18 mouse cellular contexts compared by ENCODE assay signal in genomic region chr2:72911527-72911926, GRCm38 (mm10).
A peak's percentile ranks its signal among the peaks of the same experiment; 100 is the strongest.
DNase-seq lines count a peak whose midpoint lies in the region; ATAC-seq and TF ChIP-seq lines count a peak whose summit lies in the region.
"Had no signal": no experiment of that assay in that cellular context is flagged by ENCODE, and none has a peak within 500 bp of the region (broad histone marks: within the 10 kb centered on the region; RNA-seq: fewer than 3 reads in every experiment).

No protein-coding gene starts in this region.

- no peak for TF ChIP-seq POLR2A in lung, adult 2 months (IDR thresholded peaks at IDR 0.05; ENCODE audit: borderline replicate concordance, extremely low read depth, low read depth, low read length)

- H3K4me1 ChIP-seq in lung, postnatal 0 days (ENCODE audit: insufficient read depth, low read depth, low read length), result no peaks in the 10 kb centered on the region
- H3K4me1 ChIP-seq in lung, adult 2 months (ENCODE audit: control insufficient read depth, insufficient read depth, low read length), result no peaks in the 10 kb centered on the region
- peaks cover 11% of the 10 kb centered on the region for H3K4me1 ChIP-seq in heart, embryonic 16.5 days (ENCODE audit: control insufficient read depth, insufficient read depth, low read length)
- no peaks in the 10 kb centered on the region for H3K4me1 ChIP-seq in forebrain, postnatal 0 days (ENCODE audit: insufficient read depth)

- H3K36me3 ChIP-seq in lung, postnatal 0 days (ENCODE audit: insufficient read depth, low read length), result no peaks in the 10 kb centered on the region
- H3K36me3 ChIP-seq in heart, embryonic 16.5 days (ENCODE audit: control insufficient read depth, insufficient read depth), result no peaks in the 10 kb centered on the region
- H3K36me3 ChIP-seq in forebrain, postnatal 0 days (ENCODE audit: insufficient read depth), result no peaks in the 10 kb centered on the region

- peak; percentile 17 for DNase-seq in adrenal gland, postnatal 14 days
- DNase-seq in adrenal gland, adult 18-20 months (ENCODE audit: low spot score in 2 of 2), result no peak
- peak; percentile 68 for DNase-seq in lung, postnatal 0 days (ENCODE audit: low spot score)
- DNase-seq in lung, adult 2 months, result no peak
- peak; percentile 52 for DNase-seq in skeletal muscle tissue, adult 2 months (ENCODE audit: low read depth, low spot score)
- no peak for DNase-seq in forebrain, postnatal 0 days
- DNase-seq in spleen, adult 12 weeks (ENCODE audit: low spot score), result no peak
- DNase-seq: cerebellum, postnatal 14 days; kidney, postnatal 25 days; layer of hippocampus, adult 9-11 months; liver; thymus, postnatal 36 days had no signal

- ATAC-seq in lung, postnatal 0 days, result peak; percentile 49
- ATAC-seq in heart, embryonic 16.5 days (replicated peaks; ENCODE audit: extremely low read depth, insufficient read depth, low FRiP score), result 0 out of 2 replicates have a peak, but pooled peaks have one; percentile 52
- no peak for ATAC-seq in forebrain, postnatal 0 days
- ATAC-seq: forebrain, embryonic 16.5 days; inflammation-experienced regulatory T-cells, adult 6 months had no signal

- no peaks in the 10 kb centered on the region for H3K27me3 ChIP-seq in lung, postnatal 0 days (replicated peaks; ENCODE audit: insufficient read depth, low read length)
- H3K27me3 ChIP-seq in heart, embryonic 16.5 days (ENCODE audit: control insufficient read depth, insufficient read depth, low read length), result no peaks in the 10 kb centered on the region
- no peaks in the 10 kb centered on the region for H3K27me3 ChIP-seq in forebrain, postnatal 0 days (ENCODE audit: insufficient read depth, low read length)

- no peak overlapping the region for H3K27ac ChIP-seq in lung, postnatal 0 days (ENCODE audit: low read length)
- H3K27ac ChIP-seq in heart, embryonic 16.5 days (ENCODE audit: low read length), result no peak overlapping the region
- H3K27ac ChIP-seq in forebrain, postnatal 0 days (ENCODE audit: low read depth, low read length), result no peak overlapping the region
- H3K27ac ChIP-seq: stomach, postnatal 0 days had no signal

- no peak for TF ChIP-seq CTCF in lung, postnatal 0 days (IDR thresholded peaks at IDR 0.05)
- TF ChIP-seq CTCF in lung, adult 2 months (IDR thresholded peaks at IDR 0.05; ENCODE audit: insufficient read depth, low read length), result no peak
- no peak for TF ChIP-seq CTCF in forebrain, postnatal 0 days (IDR thresholded peaks at IDR 0.05; ENCODE audit: low read depth)

- no peak overlapping the region for H3K9ac ChIP-seq in lung, postnatal 0 days (replicated peaks; ENCODE audit: low read depth)
- H3K9ac ChIP-seq in heart, embryonic 16.5 days (ENCODE audit: low read length), result no peak overlapping the region
- no peak overlapping the region for H3K9ac ChIP-seq in forebrain, postnatal 0 days

- H3K9me3 ChIP-seq in lung, postnatal 0 days (ENCODE audit: low read length), result no peaks in the 10 kb centered on the region
- H3K9me3 ChIP-seq in heart, embryonic 16.5 days (replicated peaks; ENCODE audit: control insufficient read depth, low read length), result no peaks in the 10 kb centered on the region
- H3K9me3 ChIP-seq in forebrain, postnatal 0 days (ENCODE audit: low read length), result no peaks in the 10 kb centered on the region

- TF ChIP-seq EP300 in lung, postnatal 0 days (IDR thresholded peaks at IDR 0.05), result no peak

- no peak overlapping the region for H3K4me2 ChIP-seq in lung, postnatal 0 days (replicated peaks; ENCODE audit: low read depth, low read length)
- no peak overlapping the region for H3K4me2 ChIP-seq in heart, embryonic 16.5 days (ENCODE audit: low read depth, low read length)
- H3K4me2 ChIP-seq in forebrain, postnatal 0 days (ENCODE audit: low read depth), result no peak overlapping the region
- H3K4me2 ChIP-seq: midbrain, embryonic 11.5 days had no signal

- 66% methylated on average over 9 of the region's 9 CpGs for whole genome bisulfite sequencing in lung, postnatal 0 days
- WGBS in lung, adult 2 months, result 66% methylated on average over 9 of the region's 9 CpGs
- WGBS in heart, embryonic 16.5 days, result 53% methylated on average over 9 of the region's 9 CpGs
- 84% methylated on average over 9 of the region's 9 CpGs for WGBS in forebrain, postnatal 0 days

- no peak overlapping the region for H3K4me3 ChIP-seq in lung, postnatal 0 days (ENCODE audit: low read depth, low read length)
- no peak overlapping the region for H3K4me3 ChIP-seq in lung, adult 2 months (replicated peaks; ENCODE audit: extremely low read depth, low read depth, low read length)
- no peak overlapping the region for H3K4me3 ChIP-seq in heart, embryonic 16.5 days (ENCODE audit: low read length)
- no peak overlapping the region for H3K4me3 ChIP-seq in forebrain, postnatal 0 days (ENCODE audit: low read depth, low read length)
- H3K4me3 ChIP-seq: myocyte had no signal

Comparison
In these comparisons a context has a peak if more than half of its experiments do, and no peak if none do; other contexts are left out.
1. DNase-seq: peak in adrenal gland, postnatal 14 days (single experiment), lung, postnatal 0 days (single experiment) and skeletal muscle tissue, adult 2 months (single experiment); none in adrenal gland, adult 18-20 months (0 of 2), lung, adult 2 months (single experiment), forebrain, postnatal 0 days (single experiment) and spleen, adult 12 weeks (single experiment).